Mouse (Mus musculus): ENCODE measurements at regions not wholly inside any gene's neighbourhood (a gene's known extent, or its start where the extent isn't known, plus 50 kb on each side); places are given as distances from the start of the nearest gene placed in this dataset.

DNA sequence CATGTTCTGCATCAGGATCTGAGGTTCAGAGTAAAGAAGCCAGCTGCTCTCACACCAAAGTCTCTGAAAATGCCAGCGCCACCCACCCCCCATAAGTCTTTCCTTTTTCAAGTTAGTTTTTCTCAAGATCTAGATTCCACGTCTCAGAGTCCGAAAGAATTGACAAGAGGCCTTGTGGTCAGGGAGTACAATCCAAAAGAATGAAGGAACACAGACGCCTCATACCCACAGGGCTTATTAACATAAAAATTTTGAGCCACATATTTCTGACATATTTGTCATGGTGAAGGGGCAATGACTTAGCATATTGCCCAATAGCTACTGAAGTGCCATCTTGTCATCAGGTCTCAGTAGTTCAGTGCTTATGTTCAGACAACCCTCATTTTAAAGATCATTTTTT is 92.6 kb downstream of the Rassf10 start:
- Histone ChIP-seq H3K4me1 (replicated peaks; ENCODE audit: insufficient read depth, low read length) (no peaks in the 10 kb centered on the region), H3K4me3 (replicated peaks; ENCODE audit: low read depth, low read length) (no peak overlapping the region), H3K27ac (no peak overlapping the region), H3K9me3 (replicated peaks; ENCODE audit: low read length) (no peaks in the 10 kb centered on the region), H3K4me2 (ENCODE audit: low read length) (no peak overlapping the region), H3K36me3 (ENCODE audit: insufficient read depth, low read length) (no peaks in the 10 kb centered on the region), H3K27me3 (ENCODE audit: insufficient read depth, low read length) (no peaks in the 10 kb centered on the region), H3K9ac (ENCODE audit: low read depth, low read length) (no peak overlapping the region)
- DNase-seq (ENCODE audit: low spot score) (no peak), ATAC-seq (replicated peaks; ENCODE audit: low FRiP score, low read depth) (no peak)
- no peak for TF ChIP-seq CTCF (IDR thresholded peaks at IDR 0.05; ENCODE audit: low read depth)
- WGBS, result 87% methylated on average over 4 of the region's 4 CpGs

DNA sequence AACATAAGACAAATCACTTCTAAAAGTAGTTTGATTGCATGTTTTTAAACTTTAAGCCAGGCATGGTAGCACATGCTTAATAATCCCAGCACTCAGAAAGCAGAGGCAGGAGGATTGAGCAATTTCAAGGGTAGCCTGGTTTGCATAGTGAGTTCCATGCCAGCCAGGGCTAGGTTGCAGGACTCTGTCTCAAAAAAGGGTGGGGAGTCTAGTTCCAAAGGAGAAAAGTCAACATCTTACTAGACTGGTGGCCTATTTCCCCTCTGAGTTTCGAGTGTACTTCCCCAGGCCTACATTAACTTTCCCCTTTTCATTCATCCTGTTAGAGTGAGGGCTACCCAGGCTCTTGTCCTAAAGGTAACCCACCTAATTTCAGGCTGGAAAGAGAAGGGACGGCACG is 93.8 kb downstream of the Rassf10 start:
- no peak overlapping the region for H3K4me2 ChIP-seq (ENCODE audit: low read length)
- no peaks in the 10 kb centered on the region for H3K27me3 ChIP-seq (ENCODE audit: insufficient read depth, low read length)
- 76% methylated on average over 3 of the region's 3 CpGs for WGBS
- DNase-seq (ENCODE audit: low spot score) (no peak), ATAC-seq (replicated peaks; ENCODE audit: low FRiP score, low read depth) (no peak)
- H3K4me3 ChIP-seq (replicated peaks; ENCODE audit: low read depth, low read length), result no peak overlapping the region
- H3K27ac ChIP-seq, result no peak overlapping the region
- no peaks in the 10 kb centered on the region for H3K36me3 ChIP-seq (ENCODE audit: insufficient read depth, low read length)
- no peak overlapping the region for H3K9ac ChIP-seq (ENCODE audit: low read depth, low read length)
- no peaks in the 10 kb centered on the region for H3K9me3 ChIP-seq (replicated peaks; ENCODE audit: low read length)
- TF ChIP-seq CTCF (IDR thresholded peaks at IDR 0.05; ENCODE audit: low read depth), result no peak
- no peaks in the 10 kb centered on the region for H3K4me1 ChIP-seq (replicated peaks; ENCODE audit: insufficient read depth, low read length)

DNA sequence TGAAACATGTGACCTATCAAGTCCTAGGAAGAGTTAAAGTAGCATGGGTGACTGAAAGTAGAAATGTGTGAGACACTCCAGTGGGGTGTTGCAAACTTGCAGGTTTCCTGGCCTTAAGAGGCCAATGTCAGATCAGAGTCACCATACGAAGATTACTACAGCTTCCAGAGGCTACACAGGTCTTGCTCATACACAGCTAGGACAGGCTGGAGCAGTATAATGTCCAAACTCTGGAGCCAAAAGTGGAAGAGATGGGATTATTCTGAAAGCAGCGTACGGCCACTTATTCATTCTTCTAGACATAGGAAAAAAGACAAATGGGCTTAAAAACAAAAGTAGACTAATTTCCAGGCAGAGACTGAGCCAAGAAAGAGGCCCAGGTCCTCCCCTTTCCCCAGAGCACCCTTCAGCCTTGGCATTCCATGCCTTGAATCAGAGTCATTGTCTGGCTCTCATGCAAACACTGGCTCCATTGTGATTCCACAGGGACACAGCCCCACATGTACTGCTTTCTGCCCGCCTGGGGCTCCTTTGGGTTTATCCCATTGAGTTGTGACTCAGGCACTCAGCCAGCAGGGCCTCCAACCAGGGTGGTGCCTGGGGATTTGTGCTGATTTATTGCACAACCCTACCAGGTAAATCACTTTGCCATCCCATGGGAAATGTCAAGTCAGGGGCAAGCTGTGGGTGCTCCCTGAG is 94.5 kb downstream of the Rassf10 start:
- TF ChIP-seq CTCF (IDR thresholded peaks at IDR 0.05; ENCODE audit: low read depth), result no peak
- no peak overlapping the region for H3K4me2 ChIP-seq (ENCODE audit: low read length)
- no peaks in the 10 kb centered on the region for H3K27me3 ChIP-seq (ENCODE audit: insufficient read depth, low read length)
- no peaks in the 10 kb centered on the region for H3K9me3 ChIP-seq (replicated peaks; ENCODE audit: low read length)
- H3K4me1 ChIP-seq (replicated peaks; ENCODE audit: insufficient read depth, low read length), result no peaks in the 10 kb centered on the region
- H3K36me3 ChIP-seq (ENCODE audit: insufficient read depth, low read length), result no peaks in the 10 kb centered on the region
- H3K9ac ChIP-seq (ENCODE audit: low read depth, low read length), result no peak overlapping the region
- ATAC-seq (replicated peaks; ENCODE audit: low FRiP score, low read depth) (no peak), DNase-seq (ENCODE audit: low spot score) (no peak)
- no peak overlapping the region for H3K27ac ChIP-seq
- 69% methylated on average over 4 of the region's 4 CpGs for WGBS
- H3K4me3 ChIP-seq (replicated peaks; ENCODE audit: low read depth, low read length), result no peak overlapping the region

DNA sequence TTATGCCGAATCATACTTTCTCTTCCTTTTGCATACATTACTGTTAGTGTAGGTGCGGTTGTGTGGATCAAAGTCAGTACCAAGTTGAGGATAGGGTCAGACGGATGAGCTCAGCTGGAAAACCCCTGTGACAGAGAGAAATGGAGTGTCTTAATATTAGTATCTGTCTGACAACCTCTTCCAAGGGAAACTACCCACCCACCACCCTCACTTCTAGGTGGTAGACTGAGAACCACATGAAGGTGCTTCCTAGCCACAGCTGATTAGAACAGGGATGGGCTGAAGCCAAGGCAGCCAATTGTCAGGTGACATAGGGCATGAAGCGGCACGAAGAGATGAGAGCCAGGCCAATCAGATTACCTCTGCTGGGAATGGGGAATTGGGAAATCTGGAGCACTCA is 95.7 kb downstream of the Rassf10 start:
- Histone ChIP-seq H3K27me3 (ENCODE audit: insufficient read depth, low read length) (no peaks in the 10 kb centered on the region), H3K9ac (ENCODE audit: low read depth, low read length) (no peak overlapping the region), H3K27ac (no peak overlapping the region), H3K9me3 (replicated peaks; ENCODE audit: low read length) (no peaks in the 10 kb centered on the region), H3K4me3 (replicated peaks; ENCODE audit: low read depth, low read length) (no peak overlapping the region), H3K36me3 (ENCODE audit: insufficient read depth, low read length) (no peaks in the 10 kb centered on the region), H3K4me1 (replicated peaks; ENCODE audit: insufficient read depth, low read length) (no peaks in the 10 kb centered on the region), H3K4me2 (ENCODE audit: low read length) (no peak overlapping the region)
- DNase-seq (ENCODE audit: low spot score) (no peak), ATAC-seq (replicated peaks; ENCODE audit: low FRiP score, low read depth) (no peak)
- WGBS, result 93% methylated on average over 5 of the region's 5 CpGs
- no peak for TF ChIP-seq CTCF (IDR thresholded peaks at IDR 0.05; ENCODE audit: low read depth)

DNA sequence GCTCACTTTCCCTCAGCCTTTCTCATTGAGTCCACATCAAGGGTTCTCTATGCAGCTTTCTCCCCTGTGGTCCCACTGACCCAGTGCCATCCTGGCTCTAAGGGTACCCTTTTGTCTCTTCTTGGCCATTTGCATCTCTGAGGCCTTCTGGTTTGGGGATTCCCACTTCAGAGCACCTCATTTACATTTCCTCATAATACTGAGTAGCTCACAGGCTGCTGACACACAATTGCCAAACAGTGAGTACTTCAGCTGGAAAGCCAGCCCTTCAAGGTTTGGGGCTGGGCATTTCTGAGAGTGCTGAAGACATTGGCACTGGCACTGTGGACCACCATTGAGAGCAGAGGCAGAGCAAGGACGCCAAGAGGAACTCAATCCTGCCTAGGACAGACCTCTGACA is 99.2 kb downstream of the Rassf10 start:
- Histone ChIP-seq H3K9me3 (replicated peaks; ENCODE audit: low read length) (no peaks in the 10 kb centered on the region), H3K36me3 (ENCODE audit: insufficient read depth, low read length) (no peaks in the 10 kb centered on the region), H3K27ac (no peak overlapping the region), H3K4me1 (replicated peaks; ENCODE audit: insufficient read depth, low read length) (no peaks in the 10 kb centered on the region), H3K9ac (ENCODE audit: low read depth, low read length) (no peak overlapping the region), H3K4me2 (ENCODE audit: low read length) (no peak overlapping the region), H3K27me3 (ENCODE audit: insufficient read depth, low read length) (no peaks in the 10 kb centered on the region), H3K4me3 (replicated peaks; ENCODE audit: low read depth, low read length) (no peak overlapping the region)
- DNase-seq (ENCODE audit: low spot score) (no peak), ATAC-seq (replicated peaks; ENCODE audit: low FRiP score, low read depth) (no peak)
- no peak for TF ChIP-seq CTCF (IDR thresholded peaks at IDR 0.05; ENCODE audit: low read depth)
- WGBS, result 50% methylated on average over 1 of the region's 1 CpGs

DNA sequence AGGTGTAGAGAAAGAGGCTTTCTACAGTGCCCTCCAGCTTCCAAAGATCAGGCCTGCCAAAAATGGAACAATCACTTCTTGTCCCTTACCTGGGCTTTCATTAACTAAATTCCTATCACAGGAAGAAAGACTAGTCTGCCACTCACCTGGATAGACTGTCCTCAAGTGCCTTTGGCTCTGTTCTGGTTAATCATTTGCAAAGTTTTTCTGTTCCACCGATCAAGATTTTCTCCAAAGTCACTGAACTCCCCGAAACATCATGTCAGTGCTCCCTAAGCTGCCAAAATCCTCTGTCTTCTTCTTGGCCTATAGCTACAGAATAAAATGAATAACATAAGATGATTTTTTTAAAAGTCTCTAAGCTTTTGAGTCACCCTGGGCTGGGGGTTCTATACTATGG is 102.7 kb downstream of the Rassf10 start:
- DNase-seq (ENCODE audit: low spot score), result no peak
- Histone ChIP-seq H3K4me3 (replicated peaks; ENCODE audit: low read depth, low read length) (no peak overlapping the region), H3K4me2 (ENCODE audit: low read length) (no peak overlapping the region), H3K27ac (no peak overlapping the region), H3K9ac (ENCODE audit: low read depth, low read length) (no peak overlapping the region), H3K27me3 (ENCODE audit: insufficient read depth, low read length) (no peaks in the 10 kb centered on the region), H3K4me1 (replicated peaks; ENCODE audit: insufficient read depth, low read length) (peaks cover 9% of the 10 kb centered on the region; the same call in 1 of the 2 replicates), H3K9me3 (replicated peaks; ENCODE audit: low read length) (no peaks in the 10 kb centered on the region), H3K36me3 (ENCODE audit: insufficient read depth, low read length) (no peaks in the 10 kb centered on the region)
- 71% methylated on average over 2 of the region's 2 CpGs for WGBS
- ATAC-seq (replicated peaks; ENCODE audit: low FRiP score, low read depth), result no peak
- TF ChIP-seq CTCF (IDR thresholded peaks at IDR 0.05; ENCODE audit: low read depth), result no peak

All from kidney, postnatal 0 days (tissue).